ENCODE assay signal across 22 mouse cellular contexts in genomic region chr10:90740956-90741355, GRCm38 (mm10).
DNase-seq lines count a peak whose midpoint lies in the region; ATAC-seq and TF ChIP-seq lines count a peak whose summit lies in the region.
"Had no signal": no experiment of that assay in that cellular context is flagged by ENCODE, and none has a peak within 500 bp of the region (broad histone marks: within the 10 kb centered on the region; RNA-seq: fewer than 3 reads in every experiment).

No protein-coding gene starts in this region.

- TF ChIP-seq CTCF in layer of hippocampus, adult 2 months (conservative IDR thresholded peaks at IDR 0.05): peak; percentile 58
- peak; percentile 32; the same call in 1 of the 2 replicates for TF ChIP-seq CTCF in midbrain, postnatal 0 days (IDR thresholded peaks at IDR 0.05)
- TF ChIP-seq CTCF in cortical plate, adult 2 months (IDR thresholded peaks at IDR 0.05; ENCODE audit: extremely low read depth, insufficient read depth, low read length): 0 out of 2 replicates have a peak, but pooled peaks have one; percentile 18
- no peak for TF ChIP-seq CTCF in stomach, postnatal 0 days (IDR thresholded peaks at IDR 0.05; ENCODE audit: low read depth)

- H3K9me3 ChIP-seq in midbrain, postnatal 0 days (ENCODE audit: low read length): no peaks in the 10 kb centered on the region
- no peaks in the 10 kb centered on the region for H3K9me3 ChIP-seq in midbrain, embryonic 16.5 days (replicated peaks; ENCODE audit: control insufficient read depth, low read length, poor library complexity, severe bottlenecking)
- no peaks in the 10 kb centered on the region for H3K9me3 ChIP-seq in stomach, postnatal 0 days (ENCODE audit: control insufficient read depth, low read length)
- H3K9me3 ChIP-seq: embryonic facial prominence, embryonic 13.5 days; embryonic facial prominence, embryonic 15.5 days; forebrain, embryonic 13.5 days; forebrain, embryonic 15.5 days had no signal

- H3K36me3 ChIP-seq in midbrain, postnatal 0 days (ENCODE audit: insufficient read depth, low read length): no peaks in the 10 kb centered on the region
- H3K36me3 ChIP-seq in midbrain, embryonic 16.5 days (ENCODE audit: control insufficient read depth, insufficient read depth, low read length): no peaks in the 10 kb centered on the region
- no peaks in the 10 kb centered on the region for H3K36me3 ChIP-seq in stomach, postnatal 0 days (ENCODE audit: control insufficient read depth, insufficient read depth, low read length)
- H3K36me3 ChIP-seq: embryonic facial prominence, embryonic 13.5 days; embryonic facial prominence, embryonic 15.5 days; forebrain, embryonic 15.5 days had no signal

- H3K4me3 ChIP-seq in layer of hippocampus, adult 2 months: no peak overlapping the region
- no peak overlapping the region for H3K4me3 ChIP-seq in midbrain, postnatal 0 days (ENCODE audit: low read depth, low read length)
- H3K4me3 ChIP-seq in midbrain, embryonic 16.5 days (ENCODE audit: low read depth, low read length): no peak overlapping the region
- H3K4me3 ChIP-seq in cortical plate, adult 2 months (ENCODE audit: insufficient read depth, low read length): no peak overlapping the region
- H3K4me3 ChIP-seq in stomach, postnatal 0 days (ENCODE audit: low read depth, low read length): no peak overlapping the region
- H3K4me3 ChIP-seq: embryonic facial prominence, embryonic 13.5 days; embryonic facial prominence, embryonic 15.5 days; erythroblast, embryonic 14.5 days; forebrain, embryonic 13.5 days; forebrain, embryonic 15.5 days had no signal

- no peaks in the 10 kb centered on the region for H3K27me3 ChIP-seq in midbrain, postnatal 0 days (ENCODE audit: insufficient read depth, low read length)
- no peaks in the 10 kb centered on the region for H3K27me3 ChIP-seq in midbrain, embryonic 16.5 days (ENCODE audit: control insufficient read depth, insufficient read depth, low read depth, low read length)
- no peaks in the 10 kb centered on the region for H3K27me3 ChIP-seq in stomach, postnatal 0 days (ENCODE audit: control insufficient read depth, insufficient read depth, low read length)
- H3K27me3 ChIP-seq: embryonic facial prominence, embryonic 13.5 days; embryonic facial prominence, embryonic 15.5 days; forebrain, embryonic 13.5 days; forebrain, embryonic 15.5 days had no signal

- 69% methylated on average over 5 of the region's 5 CpGs for WGBS in midbrain, postnatal 0 days
- 83% methylated on average over 5 of the region's 5 CpGs for WGBS in midbrain, embryonic 16.5 days
- WGBS in stomach, postnatal 0 days: 78% methylated on average over 5 of the region's 5 CpGs

- peak overlapping the region; percentile 61; the same call in 1 of the 2 replicates for H3K27ac ChIP-seq in layer of hippocampus, adult 2 months
- no peak overlapping the region for H3K27ac ChIP-seq in midbrain, postnatal 0 days (ENCODE audit: low read depth, low read length)
- H3K27ac ChIP-seq in midbrain, embryonic 16.5 days (ENCODE audit: low read length): no peak overlapping the region
- H3K27ac ChIP-seq in cortical plate, adult 2 months (ENCODE audit: insufficient read depth, low read length): no peak overlapping the region
- no peak overlapping the region for H3K27ac ChIP-seq in stomach, postnatal 0 days (replicated peaks)
- H3K27ac ChIP-seq: embryonic facial prominence, embryonic 13.5 days; embryonic facial prominence, embryonic 15.5 days; forebrain, embryonic 13.5 days; forebrain, embryonic 15.5 days had no signal

- ATAC-seq in frontal cortex, adult (ENCODE audit: low TSS enrichment): peak; percentile 76
- no peak for ATAC-seq in midbrain, postnatal 0 days (ENCODE audit: low FRiP score)
- ATAC-seq in midbrain, embryonic 16.5 days: no peak
- no peak for ATAC-seq in stomach, postnatal 0 days (ENCODE audit: low FRiP score, low TSS enrichment)
- ATAC-seq: forebrain, embryonic 13.5 days; forebrain, embryonic 15.5 days had no signal

- DNase-seq in frontal cortex, postnatal 25 days (ENCODE audit: low spot score in 2 of 2): no peak
- no peak for DNase-seq in layer of hippocampus, adult 2 months (ENCODE audit: low spot score in 2 of 2)
- no peak for DNase-seq in layer of hippocampus, postnatal 36 days
- DNase-seq in midbrain, postnatal 0 days (ENCODE audit: low spot score): no peak
- no peak for DNase-seq in stomach, postnatal 0 days (ENCODE audit: low spot score)
- DNase-seq: adrenal gland, adult 2 months; adrenal gland, postnatal 10 days; adrenal gland, postnatal 25 days; cerebellum, adult 11-12 months; cerebellum, adult 2 months; cerebellum, adult 9-10 months; cerebellum, postnatal 10 days; cerebellum, postnatal 25 days; embryo, embryonic 11 days had no signal

- TF ChIP-seq EP300 in stomach, postnatal 0 days (optimal IDR thresholded peaks at IDR 0.05): no peak

- no peaks in the 10 kb centered on the region for H3K4me1 ChIP-seq in midbrain, postnatal 0 days (ENCODE audit: insufficient read depth, low read length)
- H3K4me1 ChIP-seq in midbrain, embryonic 16.5 days (ENCODE audit: control insufficient read depth, insufficient read depth, low read length): peaks cover 3% of the 10 kb centered on the region; the same call in 1 of the 2 replicates
- H3K4me1 ChIP-seq in cortical plate, adult 2 months (ENCODE audit: control insufficient read depth, insufficient read depth, low read length): peaks cover 3% of the 10 kb centered on the region; the same call in 1 of the 2 replicates
- no peaks in the 10 kb centered on the region for H3K4me1 ChIP-seq in stomach, postnatal 0 days (replicated peaks; ENCODE audit: control insufficient read depth, insufficient read depth)
- H3K4me1 ChIP-seq: embryonic facial prominence, embryonic 13.5 days; embryonic facial prominence, embryonic 15.5 days; forebrain, embryonic 13.5 days; forebrain, embryonic 15.5 days had no signal

- H3K9ac ChIP-seq in midbrain, postnatal 0 days (replicated peaks; ENCODE audit: low read length, poor library complexity, severe bottlenecking): no peak overlapping the region
- no peak overlapping the region for H3K9ac ChIP-seq in midbrain, embryonic 16.5 days (ENCODE audit: low read depth, low read length)
- no peak overlapping the region for H3K9ac ChIP-seq in stomach, postnatal 0 days (ENCODE audit: low read length)
- H3K9ac ChIP-seq: embryonic facial prominence, embryonic 13.5 days; embryonic facial prominence, embryonic 15.5 days; forebrain, embryonic 13.5 days; forebrain, embryonic 15.5 days had no signal

- TF ChIP-seq POLR2A in cortical plate, adult 2 months (IDR thresholded peaks at IDR 0.05; ENCODE audit: extremely low read depth, insufficient read depth, low read length): no peak

- no peak overlapping the region for H3K4me2 ChIP-seq in midbrain, postnatal 0 days (ENCODE audit: low read depth, low read length, poor library complexity, severe bottlenecking)
- no peak overlapping the region for H3K4me2 ChIP-seq in midbrain, embryonic 16.5 days (ENCODE audit: low read length)
- H3K4me2 ChIP-seq in stomach, postnatal 0 days (replicated peaks; ENCODE audit: low read depth): no peak overlapping the region
- H3K4me2 ChIP-seq: embryonic facial prominence, embryonic 13.5 days; embryonic facial prominence, embryonic 15.5 days; forebrain, embryonic 13.5 days; forebrain, embryonic 15.5 days had no signal
